Comparison of ENCODE assay signal across 7 mouse cellular contexts in genomic region chr19:24281288-24281980, GRCm38 (mm10). TPM values are rescaled to one million over a fixed set of nuclear protein-coding genes. Genes with fewer than 3 reads are reported as not detected.
DNase-seq lines count a peak whose midpoint lies in the region; ATAC-seq and TF ChIP-seq lines count a peak whose summit lies in the region.

No protein-coding gene starts in this region.

- no peaks in the 10 kb centered on the region for H3K36me3 ChIP-seq in lung, postnatal 0 days (ENCODE audit: insufficient read depth, low read length)
- H3K36me3 ChIP-seq in forebrain, postnatal 0 days (ENCODE audit: insufficient read depth): no peaks in the 10 kb centered on the region
- H3K36me3 ChIP-seq in liver, embryonic 15.5 days (replicated peaks): peaks cover 10% of the 10 kb centered on the region

- no peaks in the 10 kb centered on the region for H3K9me3 ChIP-seq in lung, postnatal 0 days (ENCODE audit: low read length)
- no peaks in the 10 kb centered on the region for H3K9me3 ChIP-seq in forebrain, postnatal 0 days (ENCODE audit: low read length)
- no peaks in the 10 kb centered on the region for H3K9me3 ChIP-seq in liver, embryonic 15.5 days (replicated peaks)

- no peak for ATAC-seq in lung, postnatal 0 days
- ATAC-seq in forebrain, postnatal 0 days: no peak
- no peak for ATAC-seq in liver, embryonic 15.5 days (ENCODE audit: insufficient read depth)

- H3K27me3 ChIP-seq in lung, postnatal 0 days (replicated peaks; ENCODE audit: insufficient read depth, low read length): no peaks in the 10 kb centered on the region
- no peaks in the 10 kb centered on the region for H3K27me3 ChIP-seq in forebrain, postnatal 0 days (ENCODE audit: insufficient read depth, low read length)
- no peaks in the 10 kb centered on the region for H3K27me3 ChIP-seq in liver, embryonic 15.5 days

- TF ChIP-seq EP300 in lung, postnatal 0 days (IDR thresholded peaks at IDR 0.05): no peak

- no peak for TF ChIP-seq CTCF in lung, postnatal 0 days (IDR thresholded peaks at IDR 0.05)
- TF ChIP-seq CTCF in forebrain, postnatal 0 days (IDR thresholded peaks at IDR 0.05; ENCODE audit: low read depth): no peak

- WGBS in lung, postnatal 0 days: 53% methylated on average over 7 of the region's 7 CpGs
- 67% methylated on average over 7 of the region's 7 CpGs for WGBS in forebrain, postnatal 0 days
- WGBS in liver, embryonic 15.5 days (ENCODE audit: insufficient replicate concordance): 23% methylated on average over 7 of the region's 7 CpGs

- no peak overlapping the region for H3K9ac ChIP-seq in lung, postnatal 0 days (replicated peaks; ENCODE audit: low read depth)
- H3K9ac ChIP-seq in forebrain, postnatal 0 days: no peak overlapping the region
- peak overlapping the region; percentile 73; the same call in 1 of the 2 replicates for H3K9ac ChIP-seq in liver, embryonic 15.5 days

- H3K27ac ChIP-seq in lung, postnatal 0 days (ENCODE audit: low read length): no peak overlapping the region
- no peak overlapping the region for H3K27ac ChIP-seq in forebrain, postnatal 0 days (ENCODE audit: low read depth, low read length)
- H3K27ac ChIP-seq in liver, embryonic 15.5 days (replicated peaks): peak overlapping the region; percentile 95

- peak overlapping the region; percentile 82; the same call in 1 of the 2 replicates for H3K4me2 ChIP-seq in lung, postnatal 0 days (replicated peaks; ENCODE audit: low read depth, low read length)
- H3K4me2 ChIP-seq in forebrain, postnatal 0 days (ENCODE audit: low read depth): peak overlapping the region; percentile 87; the same call in 1 of the 2 replicates
- H3K4me2 ChIP-seq in liver, embryonic 15.5 days: peak overlapping the region; percentile 89

- H3K4me3 ChIP-seq in lung, postnatal 0 days (ENCODE audit: low read depth, low read length): no peak overlapping the region
- H3K4me3 ChIP-seq in forebrain, postnatal 0 days (ENCODE audit: low read depth, low read length): no peak overlapping the region
- peak overlapping the region; percentile 74 for H3K4me3 ChIP-seq in liver, embryonic 15.5 days (replicated peaks)

- peak; percentile 24 for DNase-seq in lung, postnatal 0 days (ENCODE audit: low spot score)
- DNase-seq in lung, postnatal 25 days (ENCODE audit: low spot score): no peak
- no peak for DNase-seq in forebrain, postnatal 0 days
- DNase-seq in embryo, embryonic 11 days: no peak
- no peak for DNase-seq in frontal cortex, adult 2 months (ENCODE audit: extremely low spot score in 1 of 2, low spot score in 1 of 2)
- no peak for DNase-seq in left cerebral cortex, adult 18-20 months (ENCODE audit: low spot score in 2 of 2)

- H3K4me1 ChIP-seq in lung, postnatal 0 days (ENCODE audit: insufficient read depth, low read depth, low read length): no peaks in the 10 kb centered on the region; the same call in 1 of the 2 replicates
- H3K4me1 ChIP-seq in forebrain, postnatal 0 days (ENCODE audit: insufficient read depth): no peaks in the 10 kb centered on the region
- peaks cover 48% of the 10 kb centered on the region for H3K4me1 ChIP-seq in liver, embryonic 15.5 days (replicated peaks)

RNA-seq across cellular contexts. Expression of gene Fxn, which starts 1.0 kb away (rescaled TPM):
- polyA plus RNA-seq in lung, postnatal 0 days (2015; fragmentation: Nextera tagmentation; extraction: Ambion mirVana): 19.7 and 22.1 TPM in 2 replicates
- 15.0 and 26.0 TPM in 2 replicates for total RNA-seq in forebrain, postnatal 0 days (2014; rRNA removed)
- polyA plus RNA-seq in forebrain, postnatal 0 days (2015; fragmentation: Nextera tagmentation; extraction: Ambion mirVana): 33.3 and 33.4 TPM in 2 replicates
- polyA plus RNA-seq in liver, embryonic 15.5 days (2015; fragmentation: Nextera tagmentation; extraction: Ambion mirVana): 42.6 and 45.9 TPM in 2 replicates
- polyA plus RNA-seq in frontal cortex, adult 2 months (2012; rRNA removed): 9.8 TPM in 2 replicates
- total RNA-seq in left cerebral cortex, adult 18-20 months (2021): 1 to 10 TPM; 7.7 to 9.2 TPM

RNA-seq across cellular contexts. Expression of gene Tjp2, which starts 56.6 kb away (rescaled TPM):
- polyA plus RNA-seq in lung, postnatal 0 days (2015; fragmentation: Nextera tagmentation; extraction: Ambion mirVana): 37.8 and 48.3 TPM in 2 replicates
- 13.7 and 15.5 TPM in 2 replicates for total RNA-seq in forebrain, postnatal 0 days (2014; rRNA removed)
- polyA plus RNA-seq in forebrain, postnatal 0 days (2015; fragmentation: Nextera tagmentation; extraction: Ambion mirVana): 6.8 and 8.8 TPM in 2 replicates
- polyA plus RNA-seq in liver, embryonic 15.5 days (2015; fragmentation: Nextera tagmentation; extraction: Ambion mirVana): 4.9 and 5.9 TPM in 2 replicates
- polyA plus RNA-seq in frontal cortex, adult 2 months (2012; rRNA removed): 13.8 and 16.2 TPM in 2 replicates
- 10 to 100 TPM; 16.9 to 22.2 TPM for total RNA-seq in left cerebral cortex, adult 18-20 months (2021)
